Mouse (Mus musculus): ENCODE measurements around the gene Sec14l3. TPM values are rescaled to one million over a fixed set of nuclear protein-coding genes. Genes with fewer than 3 reads are reported as not detected.
"Not testable (repeated sequence)": the region's sequence is repeated elsewhere in the genome, so short reads cannot be mapped to it uniquely, and the experiment has no call there.

Sec14l3 gene
- polyA plus RNA-seq (2014; fragmentation: Nextera tagmentation; extraction: Ambion mirVana), result not detected in 2 replicates

- Histone ChIP-seq H3K4me3 (ENCODE audit: low read depth, low read length) (no peak within 1 kb of the TSS), H3K4me1 (ENCODE audit: control insufficient read depth, insufficient read depth, low read length) (no peaks in the 10 kb centered on the region), H3K9me3 (ENCODE audit: control insufficient read depth, low read length) (no peaks in the 10 kb centered on the region), H3K27ac (replicated peaks; ENCODE audit: low read depth, low read length) (no peak within 1 kb of the TSS), H3K4me2 (ENCODE audit: low read depth, severe bottlenecking) (no peak within 1 kb of the TSS), H3K36me3 (ENCODE audit: control insufficient read depth, insufficient read depth, low read length) (no peaks in the 10 kb centered on the region), H3K9ac (ENCODE audit: low read length) (no peak within 1 kb of the TSS), H3K27me3 (ENCODE audit: control insufficient read depth, insufficient read depth, low read length) (no peaks in the 10 kb centered on the region)
- no peak for ATAC-seq (ENCODE audit: insufficient number of reproducible peaks, low FRiP score, low TSS enrichment, low read depth)
- no peak for DNase-seq (ENCODE audit: low spot score)
- WGBS, result 60% methylated on average over 5 of the region's 5 CpGs
Measured at GRCm38 (mm10) chr11:4064627-4065122, at the start of gene Sec14l3. TSS of gene Sec14l3 (plus strand) at chr11:4064841.

- not testable (repeated sequence) for H3K4me3 ChIP-seq (ENCODE audit: low read depth, low read length); ATAC-seq (ENCODE audit: insufficient number of reproducible peaks, low FRiP score, low TSS enrichment, low read depth); H3K9me3 ChIP-seq (ENCODE audit: control insufficient read depth, low read length); H3K27me3 ChIP-seq (ENCODE audit: control insufficient read depth, insufficient read depth, low read length); DNase-seq (ENCODE audit: low spot score); H3K4me1 ChIP-seq (ENCODE audit: control insufficient read depth, insufficient read depth, low read length); H3K36me3 ChIP-seq (ENCODE audit: control insufficient read depth, insufficient read depth, low read length); H3K9ac ChIP-seq (ENCODE audit: low read length); H3K27ac ChIP-seq (replicated peaks; ENCODE audit: low read depth, low read length); H3K4me2 ChIP-seq (ENCODE audit: low read depth, severe bottlenecking)
- WGBS, result 92% methylated on average over 14 of the region's 14 CpGs
Measured at GRCm38 (mm10) chr11:4015796-4016195, 48.8 kb upstream of the Sec14l3 start.

GRCm38 (mm10) chr11:4022111-4022510 lies 42.5 kb upstream of the Sec14l3 start:
- not testable (repeated sequence) for ATAC-seq (ENCODE audit: insufficient number of reproducible peaks, low FRiP score, low TSS enrichment, low read depth); DNase-seq (ENCODE audit: low spot score); H3K4me2 ChIP-seq (ENCODE audit: low read depth, severe bottlenecking); H3K9me3 ChIP-seq (ENCODE audit: control insufficient read depth, low read length); H3K27me3 ChIP-seq (ENCODE audit: control insufficient read depth, insufficient read depth, low read length); H3K4me3 ChIP-seq (ENCODE audit: low read depth, low read length); H3K36me3 ChIP-seq (ENCODE audit: control insufficient read depth, insufficient read depth, low read length); H3K4me1 ChIP-seq (ENCODE audit: control insufficient read depth, insufficient read depth, low read length); H3K9ac ChIP-seq (ENCODE audit: low read length); H3K27ac ChIP-seq (replicated peaks; ENCODE audit: low read depth, low read length)
- WGBS, result 94% methylated on average over 13 of the region's 13 CpGs

GRCm38 (mm10) chr11:4023321-4023720 lies 41.3 kb upstream of the Sec14l3 start:
- WGBS, result 82% methylated on average over 2 of the region's 2 CpGs
- Histone ChIP-seq H3K9me3 (ENCODE audit: control insufficient read depth, low read length) (no peaks in the 10 kb centered on the region), H3K4me2 (ENCODE audit: low read depth, severe bottlenecking) (no peak overlapping the region), H3K27ac (replicated peaks; ENCODE audit: low read depth, low read length) (no peak overlapping the region), H3K4me1 (ENCODE audit: control insufficient read depth, insufficient read depth, low read length) (no peaks in the 10 kb centered on the region), H3K27me3 (ENCODE audit: control insufficient read depth, insufficient read depth, low read length) (no peaks in the 10 kb centered on the region), H3K36me3 (ENCODE audit: control insufficient read depth, insufficient read depth, low read length) (no peaks in the 10 kb centered on the region), H3K9ac (ENCODE audit: low read length) (no peak overlapping the region), H3K4me3 (ENCODE audit: low read depth, low read length) (no peak overlapping the region)
- ATAC-seq (ENCODE audit: insufficient number of reproducible peaks, low FRiP score, low TSS enrichment, low read depth) (no peak), DNase-seq (ENCODE audit: low spot score) (no peak)

GRCm38 (mm10) chr11:4027066-4027465 lies 37.6 kb upstream of the Sec14l3 start:
- WGBS, result 73% methylated on average over 8 of the region's 8 CpGs

GRCm38 (mm10) chr11:4027561-4028334 lies 36.9 kb upstream of the Sec14l3 start:
- Histone ChIP-seq H3K9me3 (ENCODE audit: control insufficient read depth, low read length) (no peaks in the 10 kb centered on the region), H3K27me3 (ENCODE audit: control insufficient read depth, insufficient read depth, low read length) (peaks cover 4% of the 10 kb centered on the region; the same call in 1 of the 2 replicates), H3K9ac (ENCODE audit: low read length) (no peak overlapping the region), H3K27ac (replicated peaks; ENCODE audit: low read depth, low read length) (no peak overlapping the region), H3K4me1 (ENCODE audit: control insufficient read depth, insufficient read depth, low read length) (no peaks in the 10 kb centered on the region), H3K36me3 (ENCODE audit: control insufficient read depth, insufficient read depth, low read length) (no peaks in the 10 kb centered on the region), H3K4me3 (ENCODE audit: low read depth, low read length) (no peak overlapping the region), H3K4me2 (ENCODE audit: low read depth, severe bottlenecking) (no peak overlapping the region)
- no peak for ATAC-seq (ENCODE audit: insufficient number of reproducible peaks, low FRiP score, low TSS enrichment, low read depth)
- WGBS, result 78% methylated on average over 9 of the region's 9 CpGs
- no peak for DNase-seq (ENCODE audit: low spot score)

More at GRCm38 (mm10) chr11:4027066-4027465, 37.6 kb upstream of the Sec14l3 start:
- Histone ChIP-seq H3K27me3 (ENCODE audit: control insufficient read depth, insufficient read depth, low read length) (peaks cover 3% of the 10 kb centered on the region; the same call in 1 of the 2 replicates), H3K9me3 (ENCODE audit: control insufficient read depth, low read length) (no peaks in the 10 kb centered on the region), H3K4me1 (ENCODE audit: control insufficient read depth, insufficient read depth, low read length) (no peaks in the 10 kb centered on the region), H3K9ac (ENCODE audit: low read length) (no peak overlapping the region), H3K27ac (replicated peaks; ENCODE audit: low read depth, low read length) (no peak overlapping the region), H3K4me3 (ENCODE audit: low read depth, low read length) (no peak overlapping the region), H3K36me3 (ENCODE audit: control insufficient read depth, insufficient read depth, low read length) (no peaks in the 10 kb centered on the region), H3K4me2 (ENCODE audit: low read depth, severe bottlenecking) (no peak overlapping the region)
- ATAC-seq (ENCODE audit: insufficient number of reproducible peaks, low FRiP score, low TSS enrichment, low read depth) (no peak), DNase-seq (ENCODE audit: low spot score) (no peak)

- ATAC-seq (ENCODE audit: insufficient number of reproducible peaks, low FRiP score, low TSS enrichment, low read depth) (no peak), DNase-seq (ENCODE audit: low spot score) (no peak)
- Histone ChIP-seq H3K27me3 (ENCODE audit: control insufficient read depth, insufficient read depth, low read length) (peaks cover 4% of the 10 kb centered on the region; the same call in 1 of the 2 replicates), H3K4me3 (ENCODE audit: low read depth, low read length) (no peak overlapping the region), H3K27ac (replicated peaks; ENCODE audit: low read depth, low read length) (no peak overlapping the region), H3K9ac (ENCODE audit: low read length) (no peak overlapping the region), H3K4me2 (ENCODE audit: low read depth, severe bottlenecking) (no peak overlapping the region), H3K4me1 (ENCODE audit: control insufficient read depth, insufficient read depth, low read length) (no peaks in the 10 kb centered on the region), H3K9me3 (ENCODE audit: control insufficient read depth, low read length) (no peaks in the 10 kb centered on the region), H3K36me3 (ENCODE audit: control insufficient read depth, insufficient read depth, low read length) (no peaks in the 10 kb centered on the region)
- WGBS, result 68% methylated on average over 4 of the region's 4 CpGs
Measured at GRCm38 (mm10) chr11:4029343-4029742, 35.3 kb upstream of the Sec14l3 start.

GRCm38 (mm10) chr11:4031126-4031941 lies 33.3 kb upstream of the Sec14l3 start, which contains the start of gene Sec14l4:
TSS of gene Sec14l4 (plus strand) at chr11:4031462.
- Histone ChIP-seq H3K4me2 (ENCODE audit: low read depth, severe bottlenecking) (no peak within 1 kb of the TSS), H3K4me3 (ENCODE audit: low read depth, low read length) (no peak within 1 kb of the TSS), H3K27ac (replicated peaks; ENCODE audit: low read depth, low read length) (no peak within 1 kb of the TSS), H3K9me3 (ENCODE audit: control insufficient read depth, low read length) (no peaks in the 10 kb centered on the region), H3K9ac (ENCODE audit: low read length) (no peak within 1 kb of the TSS), H3K36me3 (ENCODE audit: control insufficient read depth, insufficient read depth, low read length) (no peaks in the 10 kb centered on the region), H3K27me3 (ENCODE audit: control insufficient read depth, insufficient read depth, low read length) (peaks cover 4% of the 10 kb centered on the region; the same call in 1 of the 2 replicates), H3K4me1 (ENCODE audit: control insufficient read depth, insufficient read depth, low read length) (no peaks in the 10 kb centered on the region)
- WGBS, result 26% methylated on average over 16 of the region's 16 CpGs
- no peak for ATAC-seq (ENCODE audit: insufficient number of reproducible peaks, low FRiP score, low TSS enrichment, low read depth)
- no peak for DNase-seq (ENCODE audit: low spot score)

All from limb, embryonic 11.5 days (tissue).